Mouse (Mus musculus) layer of hippocampus, adult 2 months (tissue): ENCODE results near the gene Zc3hc1. TPM values are rescaled to one million over a fixed set of nuclear protein-coding genes. Genes with fewer than 3 reads are reported as not detected.

ENCODE experiments used
- DNase-seq, 2 experiments: peaks; one replicate each; pipeline ENCODE4 v3.0.0; 2022; ENCODE audit warnings: low spot score in 2 of 2
- H3K27ac ChIP-seq: fragments of 200-600 bp; 2 replicates; pipeline ENCODE4 v1.8.1; 2022
- H3K4me3 ChIP-seq: fragments of 200-600 bp; 2 replicates; pipeline ENCODE4 v1.8.1; 2022; ENCODE audit warnings: mild to moderate bottlenecking
- CTCF ChIP-seq: fragments of 200-600 bp; conservative IDR thresholded peaks from 2 replicates; pipeline ENCODE4 v1.8.1; 2022; ENCODE audit warnings: antibody characterized with exemption, mild to moderate bottlenecking, moderate library complexity
- long read RNA-seq, 2 experiments: library from polyadenylated mRNA; stranded (forward); transcript quantifications; one replicate each; pipeline ENCODE4 v2.0.0; 2021; ENCODE audit warnings: borderline mapping rate in 2 of 2
- total RNA-seq, 2 experiments: library from RNA; stranded (reverse); gene quantifications; 2 replicates each; pipeline ENCODE4 v1.2.3; 2021

Zc3hc1 gene
- total RNA-seq = 10 to 100 TPM; 23.7 to 25.1 TPM
- long read RNA-seq, experiment 1, transcript Zc3hc1-201 (10 exons, 1,824 nt) = major isoform, 25 of 27 reads
- long read RNA-seq, experiment 1, partial matches to known transcripts = 0 of 27 reads
- long read RNA-seq, experiment 1, other reads (novel, unspliced or antisense) = 2 of 27 reads
- long read RNA-seq, experiment 2, transcript Zc3hc1-201 (10 exons, 1,824 nt) = major isoform, 56 of 63 reads
- long read RNA-seq, experiment 2, partial matches to known transcripts = 1 of 63 reads
- long read RNA-seq, experiment 2, other reads (novel, unspliced or antisense) = 5 of 63 reads

- Histone ChIP-seq H3K27ac (peak within 1 kb of the TSS; percentile 82), H3K4me3 (peak within 1 kb of the TSS; percentile 85)
- TF ChIP-seq CTCF = no peak
- peak; percentile 75 to 78 for DNase-seq
These were observed at the start of gene Zc3hc1 for GRCm38 (mm10) chr6:30390714-30391697. Gene Zc3hc1 (minus strand): TSS chr6:30391028.

- DNase-seq = no peak
- Histone ChIP-seq H3K27ac (no peak overlapping the region), H3K4me3 (no peak overlapping the region)
- no peak for TF ChIP-seq CTCF
These were observed 48.7 kb upstream of the Zc3hc1 start for GRCm38 (mm10) chr6:30439576-30439975.

DNA sequence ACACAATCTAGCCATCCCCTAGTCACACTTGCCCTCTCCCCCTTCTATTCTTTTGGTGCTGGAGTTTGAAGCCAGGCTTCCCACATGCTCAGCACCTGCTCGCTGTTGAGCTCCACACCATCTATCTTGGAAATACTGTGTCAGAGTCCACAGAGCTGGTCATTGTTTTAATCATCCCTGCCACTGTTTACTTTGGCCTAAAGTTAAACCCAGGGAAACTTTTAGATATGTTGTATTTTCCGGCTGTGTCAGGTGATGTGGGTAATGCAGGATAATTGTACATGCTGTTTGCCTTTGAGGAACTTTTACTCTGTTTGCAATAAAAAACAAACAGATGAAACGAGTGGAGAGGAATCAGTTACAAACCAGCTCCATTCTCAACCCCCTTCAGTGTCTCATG lies 46.2 kb upstream of the Zc3hc1 start:
- no peak for DNase-seq
- H3K27ac ChIP-seq = no peak overlapping the region
- H3K4me3 ChIP-seq = no peak overlapping the region
- no peak for TF ChIP-seq CTCF

- Histone ChIP-seq H3K27ac (no peak overlapping the region), H3K4me3 (no peak overlapping the region)
- no peak for DNase-seq
- TF ChIP-seq CTCF = no peak
These were observed 45.6 kb upstream of the Zc3hc1 start for GRCm38 (mm10) chr6:30436476-30436875.

GRCm38 (mm10) chr6:30432461-30433192 lies 41.8 kb upstream of the Zc3hc1 start:
- no peak for DNase-seq
- Histone ChIP-seq H3K4me3 (no peak overlapping the region), H3K27ac (peak overlapping the region; percentile 50; the same call in 1 of the 2 replicates)
- TF ChIP-seq CTCF = no peak

DNA sequence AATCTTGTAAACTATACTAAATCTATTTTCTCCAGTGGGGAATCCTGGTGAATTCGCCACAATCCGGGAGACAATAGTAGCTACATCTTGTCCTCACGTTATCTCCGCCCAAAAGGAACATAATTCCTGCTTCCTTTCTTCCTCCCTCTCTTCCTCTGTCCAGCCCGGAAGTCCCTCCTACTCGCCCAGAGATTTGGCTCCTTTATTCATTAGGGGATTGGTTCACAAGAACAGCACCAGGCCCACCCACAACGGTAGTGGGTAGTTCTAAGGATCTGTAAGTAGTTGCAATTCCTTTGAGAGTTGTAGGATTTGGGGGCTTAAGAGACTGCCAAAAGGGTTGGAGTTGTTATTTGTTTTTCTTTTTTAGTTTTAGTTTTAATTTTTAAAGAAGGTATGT lies 26.0 kb upstream of the Zc3hc1 start:
- H3K4me3 ChIP-seq = no peak overlapping the region
- H3K27ac ChIP-seq = no peak overlapping the region
- TF ChIP-seq CTCF = no peak
- no peak for DNase-seq

DNA sequence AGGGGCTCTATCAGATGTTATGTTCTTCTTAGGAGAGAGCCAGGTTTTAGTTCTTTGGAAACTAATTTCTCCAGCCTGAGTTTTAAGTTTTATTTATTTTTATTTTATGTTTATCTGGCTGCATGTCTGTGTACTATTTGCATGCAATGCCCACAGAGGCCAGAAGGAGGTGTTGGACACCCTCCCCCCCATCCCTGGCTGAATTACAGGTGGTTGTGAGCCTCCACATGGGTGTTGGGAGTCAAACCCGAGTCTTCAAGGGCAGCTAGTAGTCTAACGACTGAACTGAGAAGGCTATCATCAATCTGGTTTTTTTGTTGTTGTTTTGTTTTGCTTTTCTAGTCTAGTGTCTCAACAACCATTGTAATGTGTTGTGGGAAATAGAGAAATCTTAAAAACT lies 25.3 kb upstream of the Zc3hc1 start:
- TF ChIP-seq CTCF = peak; percentile 41
- DNase-seq = no peak

GRCm38 (mm10) chr6:30411311-30411710 lies 20.5 kb upstream of the Zc3hc1 start:
- DNase-seq = no peak
- H3K4me3 ChIP-seq = no peak overlapping the region
- TF ChIP-seq CTCF = no peak

More for the DNA sequence above, 25.3 kb upstream of the Zc3hc1 start:
- Histone ChIP-seq H3K4me3 (no peak overlapping the region), H3K27ac (no peak overlapping the region)

DNA sequence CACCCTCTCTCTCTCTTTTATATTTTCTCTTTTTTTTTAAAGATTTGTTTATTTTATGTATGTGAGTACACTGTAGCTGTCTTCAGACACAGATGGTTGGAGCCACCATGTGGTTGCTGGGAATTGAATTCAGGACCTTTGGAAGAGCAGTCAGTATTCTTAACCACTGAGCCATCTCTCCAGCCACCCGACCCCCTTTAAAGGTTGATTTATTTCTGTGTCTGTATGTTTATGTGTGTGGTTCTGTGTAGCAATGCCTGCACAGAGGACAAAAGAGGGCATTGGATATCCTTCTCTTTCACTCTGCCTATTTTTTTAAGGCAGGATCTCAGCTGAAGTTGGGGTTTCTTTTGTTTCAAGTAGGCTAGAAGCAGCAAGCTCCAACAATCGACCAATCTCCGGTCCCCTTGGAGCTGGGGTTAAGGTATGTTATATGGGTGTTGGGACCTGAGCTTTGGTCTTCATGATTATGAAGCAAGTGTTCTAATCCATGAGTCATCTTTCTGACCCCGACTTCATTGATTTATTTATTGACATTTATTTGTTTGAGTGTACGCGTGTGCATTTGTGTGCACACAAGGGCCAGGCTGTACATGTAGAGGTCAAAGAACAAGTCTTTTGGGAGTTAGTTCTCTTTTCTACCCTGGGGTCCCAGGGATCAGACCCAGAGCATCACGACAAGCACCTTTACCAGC lies 18.7 kb upstream of the Zc3hc1 start:
- DNase-seq = no peak
- Histone ChIP-seq H3K27ac (no peak overlapping the region), H3K4me3 (no peak overlapping the region)
- TF ChIP-seq CTCF = no peak

More at GRCm38 (mm10) chr6:30411311-30411710, 20.5 kb upstream of the Zc3hc1 start:
- no peak overlapping the region for H3K27ac ChIP-seq

DNA sequence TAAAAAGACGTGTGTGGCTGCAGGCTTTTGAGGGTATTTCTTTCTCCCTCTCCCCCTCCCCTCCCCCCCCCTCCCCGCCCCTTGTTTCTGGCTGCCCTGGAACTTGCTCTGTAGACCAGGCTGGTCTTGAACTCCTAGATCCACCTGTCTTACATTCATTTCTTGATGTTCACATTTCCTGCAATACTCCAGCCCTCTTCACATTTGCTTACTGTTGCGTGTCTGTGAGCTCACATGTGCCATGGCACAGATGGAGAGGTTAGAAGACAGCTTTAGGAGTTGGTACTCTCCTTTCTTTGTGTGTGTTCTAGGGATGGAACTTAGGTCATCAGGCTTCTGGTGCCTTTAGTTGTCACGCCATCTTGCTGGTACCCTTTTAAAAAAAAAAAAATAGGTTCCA lies 17.4 kb upstream of the Zc3hc1 start:
- DNase-seq = no peak
- no peak overlapping the region for H3K27ac ChIP-seq
- TF ChIP-seq CTCF = no peak
- no peak overlapping the region for H3K4me3 ChIP-seq

- peak overlapping the region; percentile 98; the same call in 1 of the 2 replicates for H3K27ac ChIP-seq
- H3K4me3 ChIP-seq = no peak overlapping the region
- no peak for DNase-seq
- no peak for TF ChIP-seq CTCF
These were observed 13.8 kb upstream of the Zc3hc1 start for GRCm38 (mm10) chr6:30404671-30405070.

GRCm38 (mm10) chr6:30403465-30403864 lies 12.6 kb upstream of the Zc3hc1 start:
- peak overlapping the region; percentile 88 for H3K4me3 ChIP-seq
- peak overlapping the region; percentile 98 for H3K27ac ChIP-seq
- DNase-seq = peak; percentile 76 to 78
- peak; percentile 99 for TF ChIP-seq CTCF
